Mouse (Mus musculus) forebrain, postnatal 0 days (tissue): ENCODE results near the gene Cbarp. TPM values are rescaled to one million over a fixed set of nuclear protein-coding genes. Genes with fewer than 3 reads are reported as not detected.

ENCODE experiments used
- ATAC-seq: fragments of 200-750 bp; cut with Nextera tagmentation; 2 replicates; pipeline ENCODE4 v1.8.0; 2017; ENCODE audit warnings: mild to moderate bottlenecking, moderate library complexity
- DNase-seq: peaks from one replicate; pipeline ENCODE4 v3.0.0-alpha.2; 2015
- H3K27ac ChIP-seq: fragments of 300-500 bp; sonication (generic); 2 replicates; pipeline ENCODE4 v1.5.1; 2014; ENCODE audit warnings: low read depth, mild to moderate bottlenecking, antibody characterized with exemption, low read length, moderate library complexity, mixed read lengths
- H3K27me3 ChIP-seq: fragments of 300-500 bp; sonication (generic); 2 replicates; pipeline ENCODE4 v1.6.1; 2014; ENCODE audit warnings: mild to moderate bottlenecking, low read length, mixed read lengths; ENCODE audit not compliant: insufficient read depth
- H3K36me3 ChIP-seq: fragments of 300-500 bp; sonication (generic); 2 replicates; pipeline ENCODE4 v1.6.1; 2014; ENCODE audit warnings: mild to moderate bottlenecking, moderate library complexity; ENCODE audit not compliant: insufficient read depth
- H3K4me1 ChIP-seq: fragments of 300-500 bp; sonication (generic); 2 replicates; pipeline ENCODE4 v1.6.1; 2014; ENCODE audit warnings: antibody characterized with exemption; ENCODE audit not compliant: insufficient read depth
- H3K4me2 ChIP-seq: fragments of 300-500 bp; sonication (generic); 2 replicates; pipeline ENCODE4 v1.6.1; 2014; ENCODE audit warnings: low read depth, mild to moderate bottlenecking, moderate library complexity
- H3K4me3 ChIP-seq: fragments of 300-500 bp; sonication (generic); 2 replicates; pipeline ENCODE4 v1.5.1; 2014; ENCODE audit warnings: low read depth, low read length, mixed read lengths
- H3K9ac ChIP-seq: fragments of 300-500 bp; sonication (generic); 2 replicates; pipeline ENCODE4 v1.6.1; 2014; ENCODE audit warnings: mild to moderate bottlenecking
- H3K9me3 ChIP-seq: fragments of 300-500 bp; sonication (generic); 2 replicates; pipeline ENCODE4 v1.6.1; 2016; ENCODE audit warnings: low read length
- CTCF ChIP-seq: sonication (generic); IDR thresholded peaks from 2 replicates; pipeline ENCODE4 v1.5.1; 2016; ENCODE audit warnings: antibody characterized with exemption, control low read depth, low read depth
- WGBS: fragments of 180-500 bp; shearing (Covaris S2); extraction: QIAGEN DNeasy Blood & Tissue Kit; methylation state at CpG from one replicate; pipeline ENCODE4 v1.1.7; 2014; 5-methylcytosine and 5-hydroxymethylcytosine counted together
- polyA plus RNA-seq: library from polyadenylated mRNA; unstranded; fragments of >200 nt; fragmentation: Nextera tagmentation; extraction: Ambion mirVana; gene quantifications from 2 replicates; pipeline ENCODE4 v1.2.1, GENCODE M21; 2015
- total RNA-seq: library from RNA; depleted of rRNA; stranded (reverse); fragments of >200 nt; gene quantifications from 2 replicates; pipeline ENCODE4 v1.2.3, GENCODE M21; 2014; rRNA removed

The Cbarp gene
- total and polyA plus RNA-seq, 2 experiments from 2014 or later: 68.2 to 151 TPM

GRCm38 (mm10) chr10:80084817-80085487 is 55.7 kb downstream of the Cbarp start:
- Histone ChIP-seq H3K27me3 (no peaks in the 10 kb centered on the region), H3K9me3 (no peaks in the 10 kb centered on the region)
- no peak for TF ChIP-seq CTCF

GRCm38 (mm10) chr10:80081075-80081474 is 59.6 kb downstream of the Cbarp start:
- Histone ChIP-seq H3K9ac (no peak overlapping the region), H3K27ac (no peak overlapping the region), H3K4me2 (no peak overlapping the region), H3K27me3 (no peaks in the 10 kb centered on the region), H3K36me3 (peaks cover 58% of the 10 kb centered on the region), H3K4me3 (no peak overlapping the region), H3K4me1 (no peaks in the 10 kb centered on the region), H3K9me3 (no peaks in the 10 kb centered on the region)
- DNase-seq: no peak
- ATAC-seq: no peak
- WGBS: 81% methylated on average over 3 of the region's 3 CpGs
- no peak for TF ChIP-seq CTCF

More at GRCm38 (mm10) chr10:80084817-80085487, 55.7 kb downstream of the Cbarp start:
- no peak overlapping the region; the same call in 1 of the 2 replicates for H3K27ac ChIP-seq
- H3K4me1 ChIP-seq: no peaks in the 10 kb centered on the region
- H3K4me2 ChIP-seq: no peak overlapping the region
- H3K4me3 ChIP-seq: no peak overlapping the region
- ATAC-seq: peak; percentile 38
- peak overlapping the region; percentile 10; the same call in 1 of the 2 replicates for H3K9ac ChIP-seq
- H3K36me3 ChIP-seq: peaks cover 40% of the 10 kb centered on the region
- DNase-seq: peak; percentile 22
- 57% methylated on average over 9 of the region's 9 CpGs for WGBS

Other genes with a start within 250 kb of the Cbarp start
Only the 30 nearest of the 33 such genes appear.
- gene Gm26602, start 230.0 kb downstream of the Cbarp start, total RNA-seq: not detected in 2 replicates
- 34.4 and 39.2 TPM in 2 replicates for gene Gm26602, start 230.0 kb downstream of the Cbarp start, polyA plus RNA-seq
- 4.2 and 5.4 TPM in 2 replicates for gene Kiss1r, start 223.9 kb downstream of the Cbarp start, total RNA-seq
- 3.4 and 3.6 TPM in 2 replicates for gene Kiss1r, start 223.9 kb downstream of the Cbarp start, polyA plus RNA-seq
- gene R3hdm4, start 219.6 kb downstream of the Cbarp start, total RNA-seq: 117 and 129 TPM in 2 replicates
- 282 and 333 TPM in 2 replicates for gene R3hdm4, start 219.6 kb downstream of the Cbarp start, polyA plus RNA-seq
- 7.1 and 7.9 TPM in 2 replicates for gene Arid3a, start 213.8 kb downstream of the Cbarp start, total RNA-seq
- 1.0 and 2.1 TPM in 2 replicates for gene Arid3a, start 213.8 kb downstream of the Cbarp start, polyA plus RNA-seq
- gene Wdr18, start 180.7 kb downstream of the Cbarp start, total RNA-seq: 58.2 and 84.6 TPM in 2 replicates
- gene Wdr18, start 180.7 kb downstream of the Cbarp start, polyA plus RNA-seq: 91.9 and 107 TPM in 2 replicates
- gene Grin3b, start 170.1 kb downstream of the Cbarp start, total RNA-seq: 0.14 and 0.15 TPM in 2 replicates
- gene Grin3b, start 170.1 kb downstream of the Cbarp start, polyA plus RNA-seq: 0.09 and 0.18 TPM in 2 replicates
- 109 and 129 TPM in 2 replicates for gene Tmem259, start 156.5 kb downstream of the Cbarp start, total RNA-seq
- gene Tmem259, start 156.5 kb downstream of the Cbarp start, polyA plus RNA-seq: 25.6 and 26.5 TPM in 2 replicates
- 19.5 and 28.2 TPM in 2 replicates for gene Cnn2, start 152.3 kb downstream of the Cbarp start, total RNA-seq
- gene Cnn2, start 152.3 kb downstream of the Cbarp start, polyA plus RNA-seq: 15.7 and 17.0 TPM in 2 replicates
- 6.1 and 6.2 TPM in 2 replicates for gene Abca7, start 144.3 kb downstream of the Cbarp start, total RNA-seq
- gene Abca7, start 144.3 kb downstream of the Cbarp start, polyA plus RNA-seq: 1.1 TPM in 2 replicates
- gene Arhgap45, start 124.2 kb downstream of the Cbarp start, total RNA-seq: 2.3 and 2.4 TPM in 2 replicates
- gene Arhgap45, start 124.2 kb downstream of the Cbarp start, polyA plus RNA-seq: 1.2 and 1.7 TPM in 2 replicates
- 104 and 129 TPM in 2 replicates for gene Polr2e, start 101.0 kb downstream of the Cbarp start, total RNA-seq
- 168 and 184 TPM in 2 replicates for gene Polr2e, start 101.0 kb downstream of the Cbarp start, polyA plus RNA-seq
- 401 and 478 TPM in 2 replicates for gene Gpx4, start 93.7 kb downstream of the Cbarp start, total RNA-seq
- gene Gpx4, start 93.7 kb downstream of the Cbarp start, polyA plus RNA-seq: 644 and 800 TPM in 2 replicates
- 19.2 and 24.2 TPM in 2 replicates for gene Sbno2, start 35.3 kb downstream of the Cbarp start, total RNA-seq
- 4.6 and 6.8 TPM in 2 replicates for gene Sbno2, start 35.3 kb downstream of the Cbarp start, polyA plus RNA-seq
- gene Stk11, start 25.0 kb downstream of the Cbarp start, total RNA-seq: 77.2 and 77.8 TPM in 2 replicates
- 13.6 and 14.8 TPM in 2 replicates for gene Stk11, start 25.0 kb downstream of the Cbarp start, polyA plus RNA-seq
- gene Atp5d, start 2.2 kb downstream of the Cbarp start, total RNA-seq: 154 and 193 TPM in 2 replicates
- gene Atp5d, start 2.2 kb downstream of the Cbarp start, polyA plus RNA-seq: 633 and 650 TPM in 2 replicates
- 91.5 and 120 TPM in 2 replicates for gene Midn, start 7.4 kb upstream of the Cbarp start, total RNA-seq
- 19.3 and 21.3 TPM in 2 replicates for gene Midn, start 7.4 kb upstream of the Cbarp start, polyA plus RNA-seq
- 345 and 424 TPM in 2 replicates for gene Cirbp, start 25.1 kb upstream of the Cbarp start, total RNA-seq
- 834 and 838 TPM in 2 replicates for gene Cirbp, start 25.1 kb upstream of the Cbarp start, polyA plus RNA-seq
- gene 1600002K03Rik, start 32.1 kb upstream of the Cbarp start, total RNA-seq: 4.2 and 5.0 TPM in 2 replicates
- gene 1600002K03Rik, start 32.1 kb upstream of the Cbarp start, polyA plus RNA-seq: 5.0 and 6.0 TPM in 2 replicates
- 29.0 and 30.9 TPM in 2 replicates for gene Efna2, start 38.6 kb upstream of the Cbarp start, total RNA-seq
- gene Efna2, start 38.6 kb upstream of the Cbarp start, polyA plus RNA-seq: 30.6 and 31.3 TPM in 2 replicates
- gene Mum1, start 85.6 kb upstream of the Cbarp start, total RNA-seq: 57.6 and 60.7 TPM in 2 replicates
- gene Mum1, start 85.6 kb upstream of the Cbarp start, polyA plus RNA-seq: 41.1 and 50.4 TPM in 2 replicates
- 162 and 212 TPM in 2 replicates for gene Ndufs7, start 108.3 kb upstream of the Cbarp start, total RNA-seq
- gene Ndufs7, start 108.3 kb upstream of the Cbarp start, polyA plus RNA-seq: 343 and 394 TPM in 2 replicates
- 15.2 and 18.2 TPM in 2 replicates for gene Gamt, start 120.2 kb upstream of the Cbarp start, total RNA-seq
- gene Gamt, start 120.2 kb upstream of the Cbarp start, polyA plus RNA-seq: 20.8 and 21.8 TPM in 2 replicates
- 120 and 122 TPM in 2 replicates for gene Dazap1, start 120.7 kb upstream of the Cbarp start, total RNA-seq
- 42.4 and 46.1 TPM in 2 replicates for gene Dazap1, start 120.7 kb upstream of the Cbarp start, polyA plus RNA-seq
- gene Rps15, start 151.6 kb upstream of the Cbarp start, total RNA-seq: 1,181 and 1,718 TPM in 2 replicates
- gene Rps15, start 151.6 kb upstream of the Cbarp start, polyA plus RNA-seq: 681 and 897 TPM in 2 replicates
- 309 and 328 TPM in 2 replicates for gene Apc2, start 155.1 kb upstream of the Cbarp start, total RNA-seq
- gene Apc2, start 155.1 kb upstream of the Cbarp start, polyA plus RNA-seq: 85.3 and 112 TPM in 2 replicates
- 19.2 and 22.8 TPM in 2 replicates for gene 2310011J03Rik, start 179.7 kb upstream of the Cbarp start, total RNA-seq
- gene 2310011J03Rik, start 179.7 kb upstream of the Cbarp start, polyA plus RNA-seq: 32.4 and 35.6 TPM in 2 replicates
- gene Pcsk4, start 188.7 kb upstream of the Cbarp start, total RNA-seq: 3.4 and 3.8 TPM in 2 replicates
- gene Pcsk4, start 188.7 kb upstream of the Cbarp start, polyA plus RNA-seq: 7.4 TPM in 2 replicates
- 1.8 and 2.7 TPM in 2 replicates for gene Reep6, start 189.1 kb upstream of the Cbarp start, total RNA-seq
- gene Reep6, start 189.1 kb upstream of the Cbarp start, polyA plus RNA-seq: 5.1 and 6.4 TPM in 2 replicates
- 0.31 and 0.33 TPM in 2 replicates for gene Adamtsl5, start 207.6 kb upstream of the Cbarp start, total RNA-seq
- 0.70 and 0.81 TPM in 2 replicates for gene Adamtsl5, start 207.6 kb upstream of the Cbarp start, polyA plus RNA-seq
- 8.3 and 12.9 TPM in 2 replicates for gene Plk5, start 215.6 kb upstream of the Cbarp start, total RNA-seq
- gene Plk5, start 215.6 kb upstream of the Cbarp start, polyA plus RNA-seq: 4.6 and 7.4 TPM in 2 replicates